Mouse (Mus musculus): ENCODE results near the gene Cyp4x1.

Gene Cyp4x1

DNA sequence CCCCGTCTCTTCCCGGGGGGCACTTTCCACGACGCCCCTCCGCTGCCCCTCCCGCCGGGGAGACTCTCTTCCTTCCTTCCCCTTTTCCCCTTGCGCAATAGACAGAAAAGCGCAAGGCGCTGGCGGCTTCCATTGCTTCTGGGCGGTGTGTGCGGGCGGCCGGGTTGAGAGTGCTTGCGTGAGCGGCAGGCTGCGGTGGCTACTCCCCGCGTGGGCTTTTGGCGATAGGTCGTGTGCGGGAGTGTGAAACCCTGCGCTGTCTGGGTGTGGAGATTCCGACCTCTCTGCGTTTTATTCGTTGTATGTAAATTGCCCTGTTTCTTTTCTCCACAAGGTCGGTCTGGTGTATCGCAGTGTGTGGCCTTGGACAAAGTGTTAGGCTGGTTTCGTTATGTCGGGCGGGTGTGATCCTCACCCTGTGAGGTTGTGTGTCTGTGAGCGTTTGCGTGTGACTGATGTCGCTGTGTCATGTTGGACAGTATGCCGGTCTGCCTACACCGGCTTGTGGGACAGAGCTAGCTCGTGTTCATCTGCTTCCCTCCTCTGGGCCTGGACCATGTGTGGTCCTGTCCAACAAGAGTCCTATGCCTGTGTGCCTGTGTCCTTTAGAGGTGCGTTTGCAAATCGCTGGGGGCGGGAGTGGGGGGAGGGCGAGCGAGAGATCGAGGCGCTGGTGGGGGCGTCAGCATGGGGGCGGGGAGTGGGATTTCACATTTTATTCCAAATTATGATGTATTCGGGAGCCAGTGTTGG, 77.0 kb downstream of the Cyp4x1 start:
- DNase-seq (ENCODE audit: low spot score in 2 of 2): peak in 1 of 2 experiments; percentile 40

DNA sequence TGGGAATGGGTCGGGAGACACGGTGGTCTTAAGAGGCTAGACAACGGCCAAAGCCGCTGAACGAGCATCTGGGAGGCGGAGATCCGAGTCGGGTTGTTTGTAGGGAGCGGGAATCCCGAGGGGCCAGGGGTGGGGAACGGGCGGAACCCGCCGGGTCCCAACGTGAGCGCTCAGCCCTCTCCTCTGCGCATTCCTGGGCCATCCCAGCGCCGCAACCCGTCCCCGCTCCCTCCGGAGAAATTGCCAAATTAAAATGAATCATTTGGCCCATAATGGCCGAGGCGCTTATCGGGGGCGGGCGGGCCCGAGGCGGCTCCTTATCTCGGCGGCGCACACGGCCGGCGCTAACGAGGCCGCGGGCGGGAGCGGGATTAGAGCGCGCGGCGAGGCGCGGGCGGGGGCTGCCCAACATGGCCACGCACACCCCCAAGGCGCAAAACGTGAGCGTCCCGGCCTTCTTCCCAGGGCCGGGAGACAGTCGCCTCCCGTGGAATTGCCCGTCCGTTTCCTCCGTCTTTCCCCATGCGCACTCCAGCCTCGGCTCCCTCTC, 77.6 kb downstream of the Cyp4x1 start, which contains the start of gene Tal1:
Gene Tal1, plus strand, starts transcription at position 56 of the 550 bp plus-strand sequence.
- DNase-seq (ENCODE audit: low spot score in 2 of 2): no peak
